Mouse (Mus musculus) frontal cortex, adult 2 months (tissue): ENCODE results near the gene Hsf3. TPM values are rescaled to one million over a fixed set of nuclear protein-coding genes. Genes with fewer than 3 reads are reported as not detected.
"Not testable (repeated sequence)": the region's sequence is repeated elsewhere in the genome, so short reads cannot be mapped to it uniquely, and the experiment has no call there.

Experiments
- DNase-seq, 2 experiments: peaks; one replicate each; pipeline ENCODE4 v3.0.0; 2022; ENCODE audit warnings: low spot score in 1 of 2; ENCODE audit errors: extremely low spot score in 1 of 2
- polyA plus RNA-seq: library from polyadenylated mRNA; depleted of rRNA; stranded (reverse); fragments of >200 nt; gene quantifications from 2 replicates; pipeline ENCODE4 v1.2.3, GENCODE M21; 2012; rRNA removed

Hsf3 gene
- polyA plus RNA-seq: 0.06 and 0.13 TPM in 2 replicates

DNA sequence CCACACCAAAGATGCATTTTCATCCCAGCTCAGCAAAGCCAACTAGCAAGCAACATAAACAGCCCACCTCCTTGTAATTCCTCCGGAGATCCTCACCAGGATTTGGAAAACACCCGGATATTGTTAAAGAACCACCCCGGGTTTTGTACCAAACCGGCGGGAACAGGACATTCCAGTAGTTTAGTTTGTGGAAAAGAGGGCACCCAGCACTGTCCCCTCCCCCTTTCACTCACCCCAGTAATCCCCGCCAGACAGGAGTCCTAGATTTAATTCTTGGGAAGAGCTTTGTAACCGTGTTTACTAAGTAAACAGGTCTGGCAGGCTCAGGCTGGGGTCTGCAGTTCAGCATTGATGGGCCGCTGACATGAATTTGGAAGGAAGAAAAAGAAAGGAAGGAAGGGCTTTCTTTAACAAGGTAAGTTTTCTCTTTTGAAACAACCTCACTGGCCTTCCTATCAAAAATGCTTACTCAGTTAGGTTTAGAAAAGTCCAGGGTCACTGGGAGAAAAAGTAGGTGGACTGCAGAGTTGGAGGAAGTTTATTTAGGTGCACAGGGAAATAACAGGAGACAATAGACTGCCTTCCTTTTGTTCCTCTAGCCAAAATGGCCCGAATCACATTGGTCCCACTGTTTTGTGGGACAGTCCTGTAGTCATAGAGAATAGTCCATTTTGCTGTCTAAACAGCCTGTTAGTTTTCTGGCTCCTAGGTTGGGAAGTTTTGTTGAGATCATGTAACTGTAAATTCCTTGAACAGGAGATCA is at the start of gene Hsf3:
Hsf3 (minus strand) TSS at position 94 of the 763 bp plus-strand sequence.
- DNase-seq: no peak

GRCm38 (mm10) chrX:96501580-96501979 is 45.5 kb upstream of the Hsf3 start:
- no peak for DNase-seq

- DNase-seq: no peak
These were observed 945 bp downstream of the Hsf3 start, which contains the start of gene Heph for GRCm38 (mm10) chrX:96455149-96455548. TSS of gene Heph (plus strand) at chrX:96455359.

- no peak for DNase-seq
These were observed 36.7 kb downstream of the Hsf3 start for GRCm38 (mm10) chrX:96419383-96419782.

DNA sequence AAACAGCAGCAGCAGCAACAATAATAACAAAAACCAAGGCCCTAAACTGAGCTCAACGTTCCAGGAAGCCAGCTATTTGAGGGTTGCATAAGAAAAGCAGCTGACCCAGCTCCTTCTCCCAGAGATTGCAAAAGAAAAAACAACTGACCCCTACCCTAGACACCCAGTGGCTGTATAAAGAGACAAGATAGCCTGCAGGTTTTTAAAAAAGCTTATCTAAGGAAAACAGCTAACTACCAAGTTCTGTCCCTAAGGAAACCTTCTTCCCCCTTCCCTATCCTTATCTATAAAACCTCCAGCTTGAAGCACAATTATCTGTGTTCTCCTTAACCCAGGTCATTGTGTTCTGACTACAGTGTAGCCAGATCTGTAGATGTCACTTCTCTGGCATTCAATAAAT is 38.4 kb downstream of the Hsf3 start:
- no peak for DNase-seq

DNA sequence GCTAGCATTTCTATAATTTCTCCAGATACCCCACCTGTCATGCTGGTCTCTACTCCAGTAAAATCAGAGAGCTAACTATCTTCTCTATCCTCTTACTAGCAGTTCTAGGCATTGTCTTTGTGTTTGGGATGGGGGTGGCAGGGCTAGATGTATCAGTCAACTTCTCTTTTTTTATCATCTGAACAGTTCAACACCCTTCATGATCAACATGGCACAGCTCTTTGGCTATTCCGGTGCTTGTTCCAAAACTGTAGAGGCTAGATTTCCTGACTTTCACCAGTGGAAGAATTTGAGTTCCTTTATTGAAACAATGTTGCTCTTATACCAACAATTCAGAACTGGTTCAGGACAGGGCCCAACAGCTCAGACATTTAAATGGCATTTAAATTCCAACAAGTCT is 39.1 kb downstream of the Hsf3 start:
- no peak for DNase-seq

DNA sequence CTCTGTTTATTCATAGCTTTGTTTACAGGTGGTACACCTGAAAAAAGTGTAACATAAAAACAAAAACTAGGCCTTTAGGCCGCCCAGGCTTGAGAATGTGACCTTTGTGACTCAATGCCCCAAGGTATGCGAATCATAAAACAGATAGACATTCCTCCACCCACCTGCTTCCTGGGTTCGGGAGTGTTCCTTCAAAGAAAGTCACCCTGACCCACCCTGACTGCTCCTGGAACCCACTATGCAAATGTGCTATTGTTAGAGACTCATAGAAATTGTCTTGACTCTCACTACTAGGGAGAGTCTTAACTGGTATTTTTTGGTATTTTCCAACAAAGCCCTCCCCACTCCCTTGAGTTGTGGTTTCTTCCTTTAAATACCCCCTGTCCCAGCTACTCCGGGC is 40.7 kb downstream of the Hsf3 start:
- not testable (repeated sequence) for DNase-seq

DNA sequence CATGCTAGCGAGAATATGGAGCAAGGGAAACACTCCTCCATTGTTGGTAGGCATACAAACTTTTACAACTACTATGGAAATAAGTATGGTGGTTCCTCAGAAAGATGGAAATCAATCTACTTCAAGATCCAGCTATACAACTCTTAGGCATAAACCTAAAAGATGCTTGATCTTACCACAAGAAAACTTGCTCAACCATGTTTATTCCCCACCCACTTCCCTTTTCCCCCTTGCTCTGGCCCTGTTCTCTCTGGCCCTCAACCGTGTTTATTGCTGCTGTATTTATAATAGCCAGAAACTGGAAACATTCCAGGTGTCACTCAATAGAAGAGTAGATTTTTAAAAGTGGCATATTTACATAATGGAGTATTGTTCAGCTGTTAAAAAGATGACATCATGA is 117.0 kb downstream of the Hsf3 start:
- no peak for DNase-seq

DNA sequence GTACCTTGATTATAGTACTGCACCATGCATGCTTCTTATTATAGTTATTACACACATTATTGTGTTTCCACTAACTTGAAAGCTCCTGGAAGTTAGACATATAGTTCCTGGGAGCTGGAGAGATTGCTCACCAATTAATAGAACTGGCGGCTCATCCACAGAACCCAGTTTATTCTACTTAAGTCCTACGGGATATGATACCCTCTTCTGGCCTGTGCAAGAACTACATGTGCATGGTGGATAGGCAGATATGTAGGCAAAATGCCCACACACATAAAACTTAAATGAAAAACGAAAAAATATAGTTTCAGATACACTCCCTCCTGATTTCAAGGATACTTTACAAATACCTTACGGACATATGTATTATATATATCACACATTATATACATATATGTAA is 126.3 kb downstream of the Hsf3 start:
- peak in 1 of 2 experiments; percentile 7 for DNase-seq

- DNase-seq: no peak
These were observed 162.8 kb downstream of the Hsf3 start, which contains the start of gene Vsig4 for GRCm38 (mm10) chrX:96293338-96293737. TSS of gene Vsig4 (minus strand) at chrX:96293438.

- no peak for DNase-seq
These were observed 199.6 kb downstream of the Hsf3 start for GRCm38 (mm10) chrX:96256509-96256908.

Other genes starting within 250 kb of the Hsf3 start
- not detected in 2 replicates for gene Vsig4, start 162.9 kb downstream of the Hsf3 start, polyA plus RNA-seq
- gene Heph, start 935 bp downstream of the Hsf3 start, polyA plus RNA-seq: 2.7 and 2.8 TPM in 2 replicates